Mouse (Mus musculus) ovary, postnatal 36 days (tissue): ENCODE data around the gene Lhx1.

ENCODE experiments used
- DNase-seq: peaks from one replicate; pipeline ENCODE4 v3.0.0; 2022; ENCODE audit warnings: low spot score, mixed read lengths

The Lhx1 gene

GRCm38 (mm10) chr11:84481661-84482060, 43.7 kb downstream of the Lhx1 start:
- no peak for DNase-seq

GRCm38 (mm10) chr11:84480451-84480850, 44.9 kb downstream of the Lhx1 start:
- no peak for DNase-seq

GRCm38 (mm10) chr11:84476641-84477040, 48.7 kb downstream of the Lhx1 start:
- no peak for DNase-seq

DNA sequence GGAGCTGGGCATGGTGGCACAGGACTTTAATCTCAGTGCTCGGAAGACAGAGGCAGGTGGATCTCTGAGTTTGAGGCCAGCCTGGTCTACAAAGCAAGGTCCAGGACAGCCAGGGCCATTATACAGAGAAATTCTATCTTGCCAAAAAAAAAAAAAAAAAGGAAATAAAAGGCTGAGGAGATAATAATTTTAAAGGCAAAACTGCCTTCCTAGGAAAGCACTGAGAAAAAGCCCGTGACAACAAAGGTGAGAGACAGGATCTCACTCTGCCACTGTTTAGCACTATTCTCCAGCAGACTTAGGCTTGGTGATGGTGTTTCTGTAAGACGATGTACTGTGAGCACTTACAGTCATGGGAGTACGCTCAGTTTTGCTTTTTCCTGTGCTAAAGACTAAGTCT, 49.3 kb downstream of the Lhx1 start:
- no peak for DNase-seq

- no peak for DNase-seq
These were observed 52.2 kb downstream of the Lhx1 start for GRCm38 (mm10) chr11:84473093-84473667.
